Mouse (Mus musculus) right cerebral cortex, postnatal 36 days (tissue): ENCODE data around the gene Dnttip2.

Experiments
- DNase-seq, 2 experiments: peaks; one replicate each; pipeline ENCODE4 v3.0.0; 2022; ENCODE audit warnings: low spot score in 2 of 2, mixed read lengths in 1 of 2

Gene Dnttip2

DNA sequence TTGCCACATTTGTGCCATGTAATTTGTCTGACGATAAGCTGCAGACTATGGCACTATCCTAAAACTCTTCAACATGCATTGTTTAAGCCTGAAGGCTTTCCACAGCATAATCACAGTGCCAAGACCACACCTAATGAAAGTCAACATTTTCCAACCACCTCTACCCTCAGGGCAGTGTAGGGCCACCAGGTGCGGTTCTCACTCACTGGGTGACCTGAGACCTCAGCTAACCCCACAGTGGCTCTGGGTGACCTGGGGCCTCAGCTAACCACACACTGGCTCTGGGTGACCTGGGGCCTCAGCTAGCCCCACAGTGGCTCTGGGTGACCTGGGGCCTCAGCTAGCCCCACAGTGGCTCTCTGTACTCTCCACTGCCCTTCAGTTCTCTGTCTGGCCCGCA is 50.3 kb downstream of the Dnttip2 start:
- no peak for DNase-seq

DNA sequence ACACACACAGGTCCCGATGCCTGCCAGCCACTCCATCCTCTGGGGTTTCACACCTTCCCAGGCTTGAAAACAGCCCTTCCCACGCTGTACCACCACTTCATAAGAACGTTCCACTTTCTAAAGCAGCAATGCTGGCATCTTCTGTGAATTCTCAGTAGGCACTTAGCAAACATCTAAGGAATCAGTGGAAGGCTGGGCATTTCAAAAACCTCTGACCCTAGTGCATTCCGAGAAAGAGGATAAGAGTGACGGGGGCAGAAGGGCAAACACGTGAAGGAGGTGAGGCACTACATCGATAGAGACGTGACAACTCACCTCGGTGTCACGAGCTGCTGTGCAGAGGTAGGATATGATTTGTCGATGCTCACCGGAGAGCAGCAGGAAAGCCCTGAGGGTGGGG is 56.3 kb downstream of the Dnttip2 start:
- DNase-seq = no peak

DNA sequence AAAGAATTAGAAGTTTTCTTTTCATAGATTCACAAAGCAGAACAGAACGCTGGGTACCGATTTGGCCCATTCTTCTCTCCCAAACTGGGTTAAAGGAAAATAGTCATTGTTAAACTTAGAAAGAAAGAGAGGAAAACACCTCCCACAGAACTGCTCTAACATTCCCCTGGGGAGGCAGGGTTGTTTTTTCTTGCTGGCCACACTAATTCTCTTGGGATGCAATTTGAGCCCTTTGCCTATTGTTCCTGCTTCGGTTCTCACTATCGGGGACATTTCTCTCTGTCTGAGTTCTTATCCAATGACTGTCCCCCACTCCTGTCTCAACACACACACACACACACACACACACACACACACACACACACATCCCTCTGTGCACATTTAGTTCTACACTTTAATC is 59.3 kb downstream of the Dnttip2 start:
- DNase-seq = no peak

DNA sequence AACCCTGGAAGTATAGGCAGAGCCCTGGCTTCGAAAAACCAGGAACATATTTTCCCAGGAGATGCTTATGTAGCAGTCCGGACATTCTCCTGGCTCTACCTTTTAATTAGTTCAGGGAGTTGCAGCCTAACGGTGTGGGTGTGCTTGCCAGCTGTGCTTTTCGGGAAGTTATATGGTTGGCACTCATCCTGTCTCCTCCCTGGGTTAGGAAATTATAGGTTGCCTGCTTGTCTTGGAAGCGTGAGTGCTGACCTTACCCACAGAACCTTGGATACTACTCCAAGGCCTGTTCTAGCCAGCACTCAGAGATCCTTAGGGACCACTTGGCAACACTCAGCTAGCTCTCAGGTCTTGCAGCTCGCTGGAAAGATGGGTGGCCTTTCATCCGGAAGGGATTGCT is 59.7 kb downstream of the Dnttip2 start:
- no peak for DNase-seq

DNA sequence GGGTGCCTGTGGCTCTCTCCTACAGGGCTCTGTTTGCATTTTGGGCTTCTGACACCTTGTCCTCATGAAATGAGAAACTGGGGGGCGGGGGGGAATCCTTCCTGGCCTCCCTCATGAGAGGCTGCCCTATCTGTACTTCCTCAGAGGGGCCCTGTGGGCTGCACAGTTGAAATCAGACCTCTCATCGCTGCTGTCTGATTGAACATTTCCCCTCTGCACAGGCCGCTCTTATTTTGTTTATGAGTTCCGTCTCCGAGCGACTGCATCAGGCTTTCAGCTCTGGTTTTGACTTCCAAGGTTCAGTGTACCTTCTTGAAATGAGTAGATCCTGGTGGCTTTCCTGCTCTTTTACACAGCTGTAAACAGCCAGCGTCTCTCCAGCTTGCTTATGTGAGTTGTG is 60.2 kb downstream of the Dnttip2 start:
- DNase-seq = no peak
